Mouse (Mus musculus) CH12.LX (cell line): ENCODE measurements around the gene Rpl35a. TPM values are rescaled to one million over a fixed set of nuclear protein-coding genes. Genes with fewer than 3 reads are reported as not detected.

Source experiments
- DNase-seq: peaks from one replicate; pipeline ENCODE4 v3.0.0-alpha.2; 2013; ENCODE audit errors: extremely low read depth
- H3K27ac ChIP-seq: 2 replicates; pipeline ENCODE4 v1.5.1; 2012; ENCODE audit warnings: low read depth, mild to moderate bottlenecking, control low read depth, moderate library complexity; ENCODE audit not compliant: insufficient read depth
- H3K27me3 ChIP-seq: replicated peaks from 2 replicates; pipeline ENCODE3; 2012; ENCODE audit warnings: inconsistent platforms
- H3K36me3 ChIP-seq, 2 experiments: replicated peaks in 1 of 2; 2 replicates each; pipeline versions ENCODE3 to v1.6.1; 2012; ENCODE audit warnings: inconsistent platforms in 1 of 2, low read length in 1 of 2, mild to moderate bottlenecking in 1 of 2, mixed read lengths in 1 of 2, moderate library complexity in 1 of 2; ENCODE audit not compliant: control insufficient read depth in 1 of 2, insufficient read depth in 1 of 2
- H3K4me1 ChIP-seq, 2 experiments: 2 replicates each; pipeline ENCODE4 v1.6.1; 2012; ENCODE audit warnings: inconsistent platforms in 1 of 2, moderate library complexity in 1 of 2; ENCODE audit not compliant: insufficient read depth in 2 of 2, control insufficient read depth in 1 of 2
- H3K4me2 ChIP-seq: 2 replicates; pipeline ENCODE4 v1.6.1; 2012; ENCODE audit warnings: low read depth, mild to moderate bottlenecking, control low read depth; ENCODE audit not compliant: poor library complexity, insufficient read depth, severe bottlenecking
- H3K4me3 ChIP-seq, 3 experiments: fragments of 150-350 bp in 1 of 3; sonication (generic) in 1 of 3; replicated peaks in 1 of 3; 2 replicates each; pipeline versions ENCODE3 to v1.5.1; 2011 to 2012; ENCODE audit warnings: low read depth in 2 of 3, low read length in 2 of 3, mild to moderate bottlenecking in 2 of 3, moderate library complexity in 2 of 3, control low read depth in 1 of 3, improper control_type of control experiment in 1 of 3, inconsistent platforms in 1 of 3, mixed read lengths in 1 of 3; ENCODE audit not compliant: poor library complexity in 1 of 3
- H3K79me2 ChIP-seq: replicated peaks from 2 replicates; pipeline ENCODE4 v1.6.1; 2012; ENCODE audit warnings: mild to moderate bottlenecking, moderate library complexity; ENCODE audit not compliant: control insufficient read depth, poor library complexity, insufficient read depth, severe bottlenecking; ENCODE audit errors: extremely low read depth
- H3K9ac ChIP-seq: 2 replicates; pipeline ENCODE4 v1.6.1; 2012; ENCODE audit warnings: low read depth, mild to moderate bottlenecking, control low read depth, moderate library complexity; ENCODE audit not compliant: insufficient read depth
- H3K9me3 ChIP-seq: replicated peaks from 2 replicates; pipeline ENCODE3; 2012; ENCODE audit warnings: low read length, inconsistent platforms, mixed read lengths
- BHLHE40 ChIP-seq: IDR thresholded peaks from 2 replicates; pipeline ENCODE4 v1.6.1; 2011; ENCODE audit warnings: mild to moderate bottlenecking, low read depth, low read length, improper control_type of control experiment
- CHD1 ChIP-seq: IDR thresholded peaks from 2 replicates; pipeline ENCODE4 v1.6.1; 2012; ENCODE audit warnings: low read depth, low read length, improper control_type of control experiment, inconsistent platforms
- CHD2 ChIP-seq: IDR thresholded peaks from 2 replicates; pipeline ENCODE4 v1.6.1; 2011; ENCODE audit warnings: low read length, improper control_type of control experiment
- CTCF ChIP-seq, 2 experiments: IDR thresholded peaks in 1 of 2; conservative IDR thresholded peaks in 1 of 2; 2 replicates each; pipeline ENCODE4 v1.5.1; 2011 to 2012; ENCODE audit warnings: low read depth in 2 of 2, low read length in 2 of 2, improper control_type of control experiment in 1 of 2, inconsistent platforms in 1 of 2, mild to moderate bottlenecking in 1 of 2, moderate library complexity in 1 of 2
- E2F4 ChIP-seq: IDR thresholded peaks from 2 replicates; pipeline ENCODE4 v1.6.1; 2011; ENCODE audit warnings: low read depth, low read length, improper control_type of control experiment; ENCODE audit not compliant: insufficient replicate concordance
- GABPA ChIP-seq: IDR thresholded peaks from 2 replicates; pipeline ENCODE4 v1.6.1; 2012; ENCODE audit warnings: low read depth, low read length, improper control_type of control experiment, inconsistent platforms; ENCODE audit not compliant: insufficient replicate concordance
- IRF4 ChIP-seq: IDR thresholded peaks from 2 replicates; pipeline ENCODE4 v1.6.1; 2014; ENCODE audit warnings: low read depth, mild to moderate bottlenecking, inconsistent platforms, low read length, improper control_type of control experiment
- MAFK ChIP-seq: IDR thresholded peaks from 2 replicates; pipeline ENCODE4 v1.6.1; 2011; ENCODE audit warnings: low read length, improper control_type of control experiment; ENCODE audit not compliant: insufficient replicate concordance
- MAX ChIP-seq: IDR thresholded peaks from 2 replicates; pipeline ENCODE4 v1.6.1; 2011; ENCODE audit warnings: low read length, improper control_type of control experiment
- MEF2A ChIP-seq: IDR thresholded peaks from 2 replicates; pipeline ENCODE4 v1.6.1; 2014; ENCODE audit warnings: low read depth, mild to moderate bottlenecking, inconsistent platforms, low read length, improper control_type of control experiment, borderline replicate concordance
- MYC ChIP-seq: IDR thresholded peaks from 2 replicates; pipeline ENCODE4 v1.6.1; 2011; ENCODE audit warnings: low read depth, mild to moderate bottlenecking, improper control_type of control experiment, low read length
- NRF1 ChIP-seq: IDR thresholded peaks from 2 replicates; pipeline ENCODE4 v1.6.1; 2014; ENCODE audit warnings: low read depth, mild to moderate bottlenecking, inconsistent platforms, low read length, improper control_type of control experiment, moderate library complexity
- POLR2A ChIP-seq: IDR thresholded peaks from 2 replicates; pipeline ENCODE4 v1.6.1; 2011; ENCODE audit warnings: low read depth, mild to moderate bottlenecking, improper control_type of control experiment, low read length
- POLR2AphosphoS2 ChIP-seq: IDR thresholded peaks from 2 replicates; pipeline ENCODE4 v1.6.1; 2011; ENCODE audit warnings: low read depth, low read length, improper control_type of control experiment
- RAD21 ChIP-seq: IDR thresholded peaks from 2 replicates; pipeline ENCODE4 v1.6.1; 2011; ENCODE audit warnings: low read depth, mild to moderate bottlenecking, low read length, improper control_type of control experiment, moderate library complexity
- RCOR1 ChIP-seq: conservative IDR thresholded peaks from 2 replicates; pipeline ENCODE4 v1.6.1; 2012; ENCODE audit warnings: low read depth, mild to moderate bottlenecking, inconsistent platforms, low read length, improper control_type of control experiment
- SIN3A ChIP-seq: IDR thresholded peaks from 2 replicates; pipeline ENCODE4 v1.6.1; 2012; ENCODE audit warnings: low read length, improper control_type of control experiment, inconsistent platforms
- SMC3 ChIP-seq: IDR thresholded peaks from 2 replicates; pipeline ENCODE4 v1.6.1; 2011; ENCODE audit warnings: low read depth, low read length, improper control_type of control experiment
- TBP ChIP-seq: conservative IDR thresholded peaks from 2 replicates; pipeline ENCODE4 v1.6.1; 2011; ENCODE audit warnings: low read depth, low read length, improper control_type of control experiment
- TCF12 ChIP-seq: IDR thresholded peaks from 2 replicates; pipeline ENCODE4 v1.6.1; 2014; ENCODE audit warnings: low read depth, mild to moderate bottlenecking, inconsistent platforms, low read length, improper control_type of control experiment
- UBTF ChIP-seq: IDR thresholded peaks from 2 replicates; pipeline ENCODE4 v1.6.1; 2012; ENCODE audit warnings: low read depth, mild to moderate bottlenecking, inconsistent platforms, low read length, improper control_type of control experiment, moderate library complexity
- USF1 ChIP-seq: IDR thresholded peaks from 2 replicates; pipeline ENCODE4 v1.6.1; 2014; ENCODE audit warnings: low read depth, mild to moderate bottlenecking, inconsistent platforms, low read length, improper control_type of control experiment
- USF2 ChIP-seq: conservative IDR thresholded peaks from 2 replicates; pipeline ENCODE4 v1.6.1; 2011; ENCODE audit warnings: low read depth, low read length, improper control_type of control experiment
- ZKSCAN1 ChIP-seq: IDR thresholded peaks from 2 replicates; pipeline ENCODE4 v1.6.1; 2012; ENCODE audit warnings: low read depth, inconsistent platforms, low read length, improper control_type of control experiment, borderline replicate concordance
- ZMIZ1 ChIP-seq: IDR thresholded peaks from 2 replicates; pipeline ENCODE4 v1.6.1; 2012; ENCODE audit warnings: low read depth, mild to moderate bottlenecking, inconsistent platforms, low read length, improper control_type of control experiment
- ZNF384 ChIP-seq: IDR thresholded peaks from 2 replicates; pipeline ENCODE4 v1.6.1; 2012; ENCODE audit warnings: low read depth, low read length, improper control_type of control experiment, inconsistent platforms
- dilution Hi-C: fragments of 300-500 bp; cut with MboI; formaldehyde crosslinking; loops from 2 replicates; pipeline ENCODE4 v1.14.3; 2020; ENCODE audit warnings: low sequenced_read_pairs; ENCODE audit not compliant: extremely low pct_unique_long_range_greater_than_20kb, extremely low pct_ligation_motif_present
- in situ Hi-C: fragments of 300-500 bp; cut with MboI; formaldehyde crosslinking; loops from 3 replicates; pipeline ENCODE4 v1.14.3; 2019; ENCODE audit warnings: low sequenced_read_pairs, low pct_ligation_motif_present, low pct_unique_long_range_greater_than_20kb, mixed read lengths
- polyA plus RNA-seq: library from polyadenylated mRNA; unstranded; fragments of >175 nt; gene quantifications from 2 replicates; pipeline ENCODE4 v1.2.1, GENCODE M21; 2012; ENCODE audit warnings: low read depth; ENCODE audit not compliant: insufficient read length
- total RNA-seq, 2 experiments: library from RNA; depleted of rRNA; stranded (reverse); fragments of 300-350 nt in 1 of 2; fragments of >200 nt in 1 of 2; gene quantifications; 2 replicates each; pipeline ENCODE4 v1.2.3; 2012 to 2014

Gene Rpl35a
- total and polyA plus RNA-seq, 3 experiments = 3,182 to 7,521 (median 3,875) TPM

DNA sequence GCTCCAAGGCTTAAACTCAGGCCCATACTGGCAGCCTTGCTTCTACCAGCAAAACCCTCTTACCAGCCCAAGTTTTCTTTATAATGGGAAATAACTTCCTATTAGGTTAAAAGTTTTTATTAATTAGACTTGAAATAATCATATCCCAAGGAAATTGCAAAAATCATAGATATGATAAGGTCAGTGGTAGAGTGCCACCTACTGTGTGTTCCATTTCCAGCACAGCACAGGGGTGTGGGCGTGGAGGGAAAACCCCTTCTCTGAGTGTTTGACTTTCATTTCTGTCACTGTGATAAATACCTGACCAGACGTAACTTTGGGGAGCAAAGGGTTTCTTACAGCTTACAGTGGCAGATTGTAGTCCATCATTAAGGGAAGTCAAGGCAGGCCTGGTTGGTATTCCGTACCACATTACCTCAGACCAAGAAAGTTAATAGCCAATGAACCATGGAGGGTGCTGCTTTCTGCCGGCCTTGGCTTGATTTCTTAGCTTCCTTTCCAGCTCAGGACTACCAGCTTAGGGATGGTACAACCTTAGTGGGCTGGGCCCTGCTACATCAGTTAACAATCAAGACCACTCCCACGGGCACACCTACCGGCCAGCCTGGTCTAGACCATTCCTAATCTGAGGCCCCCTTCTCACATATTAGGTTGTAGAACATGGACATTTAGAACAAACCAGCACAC lies 16.8 kb downstream of the Rpl35a start (continued):
- TF ChIP-seq POLR2A (no peak), USF2 (no peak), CTCF (conservative IDR thresholded peaks at IDR 0.05 in 1 of 2, IDR thresholded peaks at IDR 0.05 in 1 of 2; ENCODE audit: low read depth in 2 of 2, low read length in 2 of 2) (peak in 1 of 2 experiments; percentile 82; a peak in 3 of 4 replicates), BHLHE40 (no peak; the same call in 1 of the 2 replicates), E2F4 (peak; percentile 47; the same call in 1 of the 2 replicates), SIN3A (peak; percentile 56; the same call in 1 of the 2 replicates), TBP (no peak; the same call in 1 of the 2 replicates), ZMIZ1 (no peak), USF1 (no peak), MAX (0 out of 2 replicates have a peak, but pooled peaks have one; percentile 59), SMC3 (peak; percentile 54), ZNF384 (no peak; the same call in 1 of the 2 replicates), RAD21 (peak; percentile 66), CHD2 (no peak), MEF2A (peak; percentile 81), ZKSCAN1 (peak; percentile 97)

DNA sequence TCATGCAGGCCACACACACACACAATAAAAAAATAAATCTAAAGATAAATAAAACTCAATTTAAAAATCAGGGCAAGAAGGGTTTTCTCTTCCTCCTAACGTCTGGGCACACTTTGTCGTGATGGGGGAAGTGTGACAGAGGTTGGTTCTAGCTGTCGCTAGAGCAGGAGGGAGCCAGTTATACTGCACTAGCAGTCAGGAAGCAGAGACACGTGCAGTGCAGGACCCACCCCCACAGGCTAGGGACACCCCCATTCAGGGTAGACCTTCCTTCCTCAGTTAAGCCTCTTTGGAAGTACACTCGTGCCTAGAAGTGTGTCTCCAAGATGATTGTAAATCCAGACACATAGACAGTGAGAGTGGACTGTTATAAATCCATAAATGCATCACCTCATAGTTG lies 18.7 kb downstream of the Rpl35a start:
- Histone ChIP-seq H3K9ac (no peak overlapping the region), H3K9me3 (no peaks in the 10 kb centered on the region), H3K4me1 (peaks cover 12 to 52% of the 10 kb centered on the region in 2 experiments), H3K4me2 (no peak overlapping the region), H3K79me2 (no peaks in the 10 kb centered on the region), H3K27me3 (no peaks in the 10 kb centered on the region), H3K36me3 (peaks cover 3 to 6% of the 10 kb centered on the region in 2 experiments), H3K4me3 (no peak overlapping the region), H3K27ac (no peak overlapping the region)
- peak; percentile 42 for TF ChIP-seq BHLHE40
- TF ChIP-seq USF2 = no peak
- in situ Hi-C loops (no loop called here), dilution Hi-C loops (no loop called here)
- no peak for DNase-seq

DNA sequence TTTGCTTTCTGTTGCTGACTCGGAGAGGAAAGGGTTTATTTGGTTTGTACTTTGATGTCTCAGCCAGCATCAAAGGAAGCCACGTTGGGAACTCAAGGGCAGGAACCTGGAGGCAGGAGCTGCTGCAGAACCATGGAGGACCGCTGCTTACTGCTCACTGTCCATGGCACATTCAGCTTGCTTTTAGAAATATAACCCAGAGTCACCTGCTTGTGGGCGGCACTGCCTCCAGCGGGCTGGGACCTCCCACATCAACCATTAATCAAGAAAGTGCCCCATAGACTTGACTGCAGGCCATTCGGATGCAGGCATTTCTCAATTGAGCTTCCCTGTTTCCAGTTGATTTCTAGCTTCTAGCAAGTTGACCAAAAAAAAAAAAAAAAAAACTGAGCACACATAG lies 19.8 kb downstream of the Rpl35a start:
- H3K27me3 ChIP-seq = no peaks in the 10 kb centered on the region
- no peak overlapping the region for H3K27ac ChIP-seq
- TF ChIP-seq MAFK (no peak), CTCF (conservative IDR thresholded peaks at IDR 0.05 in 1 of 2, IDR thresholded peaks at IDR 0.05 in 1 of 2; ENCODE audit: low read depth in 2 of 2, low read length in 2 of 2) (no peak), USF1 (no peak), CHD1 (no peak), E2F4 (no peak), TBP (no peak), IRF4 (no peak), RCOR1 (no peak), TCF12 (no peak), NRF1 (no peak), MYC (no peak), UBTF (no peak), POLR2AphosphoS2 (no peak), RAD21 (no peak), GABPA (no peak), MAX (no peak)
- H3K4me2 ChIP-seq = no peak overlapping the region
- DNase-seq = no peak
- H3K9me3 ChIP-seq = no peaks in the 10 kb centered on the region
- no peak overlapping the region for H3K9ac ChIP-seq
- no peaks in the 10 kb centered on the region for H3K79me2 ChIP-seq
- H3K36me3 ChIP-seq = peaks cover 3 to 4% of the 10 kb centered on the region in 2 experiments
- dilution Hi-C loops = no loop called here
- peaks cover 12 to 52% of the 10 kb centered on the region in 2 experiments for H3K4me1 ChIP-seq
- in situ Hi-C loops = no loop called here
- H3K4me3 ChIP-seq = no peak overlapping the region
